Mouse (Mus musculus) heart, embryonic 15.5 days (tissue): ENCODE data around the gene Bcat2. TPM values are rescaled to one million over a fixed set of nuclear protein-coding genes. Genes with fewer than 3 reads are reported as not detected.

Experiments used
- ATAC-seq: fragments of 200-750 bp; cut with Nextera tagmentation; replicated peaks from 2 replicates; pipeline ENCODE4 v1.8.0; 2017; ENCODE audit warnings: low read depth, moderate TSS enrichment; ENCODE audit not compliant: insufficient number of reproducible peaks, insufficient read depth, low FRiP score
- H3K27ac ChIP-seq: fragments of 300-500 bp; sonication (generic); 2 replicates; pipeline ENCODE4 v1.5.1; 2015; ENCODE audit warnings: mild to moderate bottlenecking, inconsistent platforms
- H3K27me3 ChIP-seq: fragments of 300-500 bp; sonication (generic); 2 replicates; pipeline ENCODE4 v1.6.1; 2015; ENCODE audit warnings: inconsistent platforms
- H3K36me3 ChIP-seq: fragments of 300-500 bp; sonication (generic); 2 replicates; pipeline ENCODE4 v1.6.1; 2015; ENCODE audit warnings: mild to moderate bottlenecking, inconsistent platforms
- H3K4me1 ChIP-seq: fragments of 300-500 bp; sonication (generic); replicated peaks from 2 replicates; pipeline ENCODE4 v1.6.1; 2015; ENCODE audit warnings: inconsistent platforms
- H3K4me2 ChIP-seq: fragments of 300-500 bp; sonication (generic); 2 replicates; pipeline ENCODE4 v1.6.1; 2015; ENCODE audit warnings: inconsistent platforms, mild to moderate bottlenecking, moderate library complexity
- H3K4me3 ChIP-seq: fragments of 300-500 bp; sonication (generic); 2 replicates; pipeline ENCODE4 v1.5.1; 2015; ENCODE audit warnings: mild to moderate bottlenecking, inconsistent platforms
- H3K9ac ChIP-seq: fragments of 300-500 bp; sonication (generic); 2 replicates; pipeline ENCODE4 v1.6.1; 2015; ENCODE audit warnings: mild to moderate bottlenecking, inconsistent platforms
- H3K9me3 ChIP-seq: fragments of 300-500 bp; sonication (generic); replicated peaks from 2 replicates; pipeline ENCODE4 v1.6.1; 2016; ENCODE audit warnings: inconsistent platforms
- whole genome bisulfite sequencing: fragments of 180-500 bp; shearing (Covaris S2); methylation state at CpG from one replicate; pipeline ENCODE4 v1.1.7; 2015; ENCODE audit warnings: mixed read lengths; 5-methylcytosine and 5-hydroxymethylcytosine counted together
- polyA plus RNA-seq: library from polyadenylated mRNA; unstranded; fragments of >200 nt; fragmentation: Nextera tagmentation; extraction: Ambion mirVana; gene quantifications from 2 replicates; pipeline ENCODE4 v1.2.1, GENCODE M21; 2015

Bcat2 gene
- polyA plus RNA-seq, 1 experiment from 2014 or later, result 79.4 TPM

DNA sequence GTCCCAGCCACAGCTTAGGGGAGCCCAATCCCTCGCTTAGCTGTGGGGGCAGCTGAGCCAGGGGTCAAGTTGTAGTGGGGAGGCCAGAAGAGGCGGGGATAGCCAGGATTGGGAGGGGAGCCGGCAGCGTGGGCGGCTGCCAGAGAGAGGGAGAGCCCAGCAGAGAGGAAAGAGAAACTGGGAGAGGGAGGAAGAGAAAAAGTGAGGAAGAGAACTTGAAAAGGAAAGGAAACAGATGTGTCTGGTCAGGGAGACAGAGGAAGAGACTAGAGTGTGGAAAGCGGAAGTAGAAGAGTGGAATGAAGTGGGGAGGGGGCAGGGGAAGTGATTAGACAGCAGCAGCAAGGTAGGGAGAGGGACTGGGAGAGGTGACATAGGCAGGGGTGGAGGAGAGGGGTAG lies 40.5 kb upstream of the Bcat2 start:
- peak overlapping the region; percentile 23 for H3K4me2 ChIP-seq
- H3K36me3 ChIP-seq, result no peaks in the 10 kb centered on the region
- no peaks in the 10 kb centered on the region for H3K9me3 ChIP-seq
- H3K27ac ChIP-seq, result peak overlapping the region; percentile 61
- no peak overlapping the region for H3K9ac ChIP-seq
- WGBS, result 7% methylated on average over 6 of the region's 6 CpGs
- no peak for ATAC-seq
- no peak overlapping the region for H3K4me3 ChIP-seq
- no peaks in the 10 kb centered on the region for H3K27me3 ChIP-seq
- H3K4me1 ChIP-seq, result peaks cover 28% of the 10 kb centered on the region

DNA sequence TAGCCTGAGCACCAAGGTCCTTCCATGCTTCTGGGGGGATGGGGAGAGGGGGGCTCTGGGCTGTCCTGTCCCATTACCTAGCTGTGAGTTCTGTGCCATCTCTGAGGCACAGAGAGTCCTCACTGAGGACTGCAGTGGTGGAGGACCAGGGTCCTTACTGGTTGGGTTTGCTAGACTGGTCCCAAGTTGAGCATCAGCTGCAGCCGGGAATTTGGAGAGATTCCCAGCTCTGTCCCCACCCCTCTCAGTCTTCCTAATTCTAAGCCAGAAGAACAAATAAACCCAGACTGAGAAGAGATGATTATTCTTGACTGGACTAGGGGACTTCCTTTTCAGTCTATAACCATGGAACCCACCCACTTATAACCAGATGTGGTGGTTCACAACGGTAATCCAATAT lies 39.3 kb upstream of the Bcat2 start:
- peaks cover 17% of the 10 kb centered on the region for H3K4me1 ChIP-seq
- H3K9me3 ChIP-seq, result no peaks in the 10 kb centered on the region
- H3K27ac ChIP-seq, result peak overlapping the region; percentile 51
- H3K36me3 ChIP-seq, result no peaks in the 10 kb centered on the region
- WGBS, result 39% methylated on average over 2 of the region's 2 CpGs
- peak overlapping the region; percentile 23; the same call in 1 of the 2 replicates for H3K4me2 ChIP-seq
- no peaks in the 10 kb centered on the region for H3K27me3 ChIP-seq
- H3K9ac ChIP-seq, result no peak overlapping the region
- ATAC-seq, result no peak
- H3K4me3 ChIP-seq, result no peak overlapping the region

DNA sequence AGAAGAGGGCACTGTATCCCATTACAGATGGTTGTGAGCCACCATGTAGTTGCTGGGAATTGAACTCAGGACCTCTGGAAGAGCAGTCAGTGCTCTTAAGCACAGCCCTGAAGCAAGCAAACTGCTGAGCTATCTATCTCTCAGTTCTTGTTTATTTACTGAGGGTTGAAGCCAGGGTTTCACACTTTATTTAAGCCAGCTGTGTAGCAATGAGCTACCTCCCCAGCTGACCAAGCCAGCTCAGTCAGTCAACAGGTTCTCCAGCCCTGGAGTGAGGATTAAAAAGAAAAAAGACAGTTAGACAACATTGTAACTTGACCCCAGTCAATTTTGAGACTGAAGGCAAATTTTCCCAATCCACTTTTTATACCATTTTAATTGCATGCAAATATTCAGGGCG lies 34.3 kb upstream of the Bcat2 start:
- Histone ChIP-seq H3K4me2 (no peak overlapping the region), H3K9me3 (no peaks in the 10 kb centered on the region), H3K4me1 (peaks cover 9% of the 10 kb centered on the region), H3K9ac (no peak overlapping the region), H3K27me3 (no peaks in the 10 kb centered on the region), H3K4me3 (no peak overlapping the region), H3K36me3 (no peaks in the 10 kb centered on the region), H3K27ac (no peak overlapping the region)
- no peak for ATAC-seq
- 75% methylated on average over 1 of the region's 1 CpGs for WGBS

DNA sequence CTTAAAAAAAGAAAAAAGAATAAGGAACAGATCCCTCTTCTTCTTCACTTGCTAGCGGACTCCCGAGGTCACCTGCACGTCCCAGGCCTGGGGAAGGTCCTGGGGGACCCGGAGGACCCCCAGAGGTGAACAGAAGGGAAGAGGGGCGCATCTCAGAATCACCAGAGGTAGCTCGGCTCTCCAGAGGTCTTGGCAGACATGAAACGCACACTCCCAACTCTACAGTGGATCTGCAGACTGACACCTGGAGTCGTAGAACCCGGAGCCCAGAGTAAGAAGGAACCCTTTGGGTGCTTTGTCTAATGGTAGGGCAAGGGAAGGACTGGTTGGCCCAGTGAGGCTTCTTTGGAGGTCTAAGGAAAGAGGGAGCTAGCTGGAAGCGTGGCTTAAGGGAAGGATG lies 32.4 kb upstream of the Bcat2 start:
- Histone ChIP-seq H3K27me3 (no peaks in the 10 kb centered on the region), H3K4me2 (peak overlapping the region; percentile 90), H3K4me3 (peak overlapping the region; percentile 58), H3K36me3 (no peaks in the 10 kb centered on the region), H3K27ac (no peak overlapping the region), H3K4me1 (peaks cover 8% of the 10 kb centered on the region), H3K9ac (0 out of 2 replicates have a peak overlapping the region, but pooled peaks have one; percentile 56), H3K9me3 (no peaks in the 10 kb centered on the region)
- 85% methylated on average over 10 of the region's 10 CpGs for WGBS
- no peak for ATAC-seq

DNA sequence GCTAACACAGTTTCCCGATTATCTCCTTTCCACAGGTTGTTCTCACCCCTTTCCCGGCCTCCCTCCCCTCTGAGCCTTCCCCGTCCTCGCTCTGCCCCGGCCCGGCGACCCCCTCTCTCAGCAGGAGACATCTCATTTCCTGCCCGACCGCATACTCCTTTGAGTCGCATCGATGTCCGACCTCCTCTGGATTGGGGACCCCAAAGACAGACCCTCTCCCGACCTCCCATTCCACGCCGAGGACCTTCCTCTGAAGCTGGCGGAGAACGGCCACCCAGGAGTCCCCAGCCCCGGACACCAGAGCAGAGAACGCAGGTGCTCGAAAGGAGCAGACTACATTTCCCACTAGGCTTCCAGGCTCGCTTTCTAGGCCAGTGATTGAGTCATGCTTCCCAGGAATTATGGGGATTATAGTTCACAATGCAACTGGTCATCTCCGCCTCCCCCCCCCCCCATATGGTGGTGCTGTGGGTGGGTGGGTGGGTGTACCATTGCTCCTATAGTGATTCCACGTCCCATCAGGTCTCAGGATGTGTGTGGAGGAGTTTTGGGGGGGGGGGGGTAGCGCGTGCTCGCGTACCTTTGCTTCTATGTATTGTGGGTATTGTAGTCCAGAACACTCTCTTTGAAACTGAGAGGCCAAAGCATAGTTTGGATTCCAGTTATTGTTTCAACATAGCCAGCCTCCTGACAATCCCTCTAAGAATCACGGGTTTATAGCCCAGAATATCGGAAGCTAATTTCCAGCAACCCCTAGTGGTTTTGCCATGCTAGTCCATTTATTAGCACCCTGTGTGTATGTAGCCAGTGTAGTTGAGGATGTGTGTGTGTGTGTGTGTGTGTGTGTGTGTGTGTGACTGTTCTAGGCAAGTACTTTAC lies 31.6 kb upstream of the Bcat2 start:
- peak; percentile 59 for ATAC-seq
- H3K27ac ChIP-seq, result no peak overlapping the region
- H3K4me2 ChIP-seq, result peak overlapping the region; percentile 90
- peaks cover 8% of the 10 kb centered on the region for H3K4me1 ChIP-seq
- H3K36me3 ChIP-seq, result no peaks in the 10 kb centered on the region
- no peaks in the 10 kb centered on the region for H3K9me3 ChIP-seq
- 5% methylated on average over 29 of the region's 29 CpGs for WGBS
- H3K4me3 ChIP-seq, result peak overlapping the region; percentile 58
- peak overlapping the region; percentile 56 for H3K9ac ChIP-seq
- H3K27me3 ChIP-seq, result no peaks in the 10 kb centered on the region

DNA sequence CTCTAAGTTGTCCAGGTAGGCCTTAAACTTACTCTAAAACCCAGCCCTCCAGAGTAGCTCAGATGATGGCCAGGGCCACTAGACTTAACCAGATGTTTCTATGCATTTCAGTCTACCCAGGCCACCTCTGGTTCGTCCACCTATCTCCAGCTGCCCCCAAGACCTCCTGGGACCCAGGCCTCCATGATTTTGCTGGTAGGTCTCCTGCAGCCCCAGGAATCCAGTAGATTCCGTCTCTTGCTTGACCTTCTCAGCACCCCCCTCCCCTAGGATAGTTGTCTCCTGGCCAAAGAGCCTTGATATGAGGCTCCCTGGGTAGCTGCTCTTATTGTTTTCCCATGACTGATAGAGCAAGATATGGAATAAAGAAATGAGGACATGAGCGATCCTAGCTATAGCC lies 30.9 kb upstream of the Bcat2 start:
- Histone ChIP-seq H3K27ac (no peak overlapping the region), H3K9ac (no peak overlapping the region), H3K4me1 (peaks cover 8% of the 10 kb centered on the region), H3K9me3 (no peaks in the 10 kb centered on the region), H3K36me3 (no peaks in the 10 kb centered on the region), H3K4me2 (no peak overlapping the region), H3K4me3 (no peak overlapping the region), H3K27me3 (no peaks in the 10 kb centered on the region)
- ATAC-seq, result no peak
- 76% methylated on average over 3 of the region's 3 CpGs for WGBS

DNA sequence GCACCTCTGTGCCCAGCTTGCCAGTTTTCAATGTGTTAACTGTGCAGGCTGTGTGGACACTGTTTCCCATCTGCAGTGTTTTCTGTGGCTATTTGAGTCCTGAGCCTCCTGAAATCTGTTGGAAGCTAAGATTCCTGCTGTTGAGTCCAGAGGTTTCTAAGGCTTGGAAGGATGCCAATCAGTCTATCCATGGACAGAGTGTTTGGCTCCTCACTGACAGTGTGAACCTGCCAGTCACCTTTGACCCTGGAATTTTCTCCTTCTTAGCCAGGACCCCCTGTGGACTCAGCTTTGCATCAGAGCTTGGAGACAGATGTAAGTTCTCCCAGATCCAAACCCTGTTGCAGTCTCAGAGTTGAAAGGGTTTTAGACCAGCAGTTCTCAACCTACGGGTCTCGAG lies 29.7 kb upstream of the Bcat2 start:
- no peak for ATAC-seq
- WGBS, result 66% methylated on average over 2 of the region's 2 CpGs
- Histone ChIP-seq H3K4me3 (no peak overlapping the region), H3K9ac (no peak overlapping the region), H3K4me2 (no peak overlapping the region), H3K27me3 (no peaks in the 10 kb centered on the region), H3K4me1 (peaks cover 8% of the 10 kb centered on the region), H3K36me3 (no peaks in the 10 kb centered on the region), H3K27ac (no peak overlapping the region), H3K9me3 (no peaks in the 10 kb centered on the region)

DNA sequence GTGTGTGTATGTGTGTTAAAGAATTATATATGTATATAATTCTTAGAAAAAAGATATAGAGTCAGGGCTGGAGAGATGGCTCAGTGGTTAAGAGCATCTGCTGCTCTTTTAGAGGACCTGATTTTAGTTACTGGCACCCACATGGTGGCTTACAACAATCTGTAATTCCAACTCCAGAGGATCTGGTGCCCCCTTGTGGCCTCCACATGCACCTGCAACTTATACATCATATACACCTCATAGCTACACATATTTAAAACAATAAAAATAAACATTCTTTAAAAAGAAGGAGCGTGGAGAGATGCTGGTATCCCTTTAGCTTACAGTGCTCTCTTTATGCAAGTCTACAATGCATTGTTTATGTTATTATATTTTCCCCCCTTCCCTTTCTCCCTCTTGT lies 25.4 kb upstream of the Bcat2 start:
- Histone ChIP-seq H3K36me3 (no peaks in the 10 kb centered on the region), H3K9ac (no peak overlapping the region), H3K4me1 (no peaks in the 10 kb centered on the region), H3K4me2 (no peak overlapping the region), H3K4me3 (no peak overlapping the region), H3K9me3 (no peaks in the 10 kb centered on the region), H3K27ac (no peak overlapping the region), H3K27me3 (no peaks in the 10 kb centered on the region)
- no peak for ATAC-seq
- WGBS, result 91% methylated on average over 1 of the region's 1 CpGs

DNA sequence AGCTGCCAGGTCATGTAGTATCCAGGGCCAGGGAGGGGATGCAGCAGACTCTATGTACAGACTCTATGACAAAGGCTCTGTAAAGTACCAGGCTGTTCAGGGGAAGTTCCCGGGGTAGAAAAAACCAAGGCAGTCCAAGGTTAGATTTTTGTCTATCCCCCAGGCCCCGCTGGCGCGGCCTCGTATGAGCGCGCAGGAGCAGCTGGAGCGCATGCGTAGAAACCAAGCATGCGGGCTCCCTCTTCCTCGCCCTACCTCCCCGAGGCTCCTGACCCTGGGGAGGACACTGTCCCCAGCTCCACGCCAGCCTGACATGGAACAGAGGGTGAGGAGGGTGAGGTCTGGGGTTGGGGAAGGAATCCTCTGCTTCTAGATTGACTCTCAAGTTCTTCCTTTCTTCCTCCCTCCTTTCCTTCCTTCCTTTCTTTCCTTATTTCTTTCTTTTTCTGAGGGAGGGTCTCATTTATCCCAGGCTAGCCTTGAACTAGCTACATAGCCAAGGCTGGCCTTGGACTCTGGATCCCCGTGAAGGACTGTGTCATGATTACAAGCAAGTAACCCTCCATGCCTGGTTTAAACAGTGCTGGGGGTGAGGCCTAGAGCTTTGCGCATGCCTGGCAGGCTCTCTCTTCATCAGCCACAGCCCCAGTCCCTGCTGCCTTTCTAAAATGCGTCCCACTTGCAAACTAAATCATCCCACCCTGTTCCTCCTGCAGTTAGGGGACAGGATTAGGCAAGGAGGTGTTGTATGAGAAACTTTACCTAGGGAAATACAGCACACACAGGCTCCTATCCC lies 20.1 kb upstream of the Bcat2 start:
- ATAC-seq, result no peak
- Histone ChIP-seq H3K36me3 (no peaks in the 10 kb centered on the region), H3K4me1 (no peaks in the 10 kb centered on the region), H3K9me3 (no peaks in the 10 kb centered on the region), H3K27ac (no peak overlapping the region), H3K4me3 (no peak overlapping the region), H3K4me2 (no peak overlapping the region), H3K9ac (no peak overlapping the region), H3K27me3 (no peaks in the 10 kb centered on the region)
- 88% methylated on average over 16 of the region's 16 CpGs for WGBS

DNA sequence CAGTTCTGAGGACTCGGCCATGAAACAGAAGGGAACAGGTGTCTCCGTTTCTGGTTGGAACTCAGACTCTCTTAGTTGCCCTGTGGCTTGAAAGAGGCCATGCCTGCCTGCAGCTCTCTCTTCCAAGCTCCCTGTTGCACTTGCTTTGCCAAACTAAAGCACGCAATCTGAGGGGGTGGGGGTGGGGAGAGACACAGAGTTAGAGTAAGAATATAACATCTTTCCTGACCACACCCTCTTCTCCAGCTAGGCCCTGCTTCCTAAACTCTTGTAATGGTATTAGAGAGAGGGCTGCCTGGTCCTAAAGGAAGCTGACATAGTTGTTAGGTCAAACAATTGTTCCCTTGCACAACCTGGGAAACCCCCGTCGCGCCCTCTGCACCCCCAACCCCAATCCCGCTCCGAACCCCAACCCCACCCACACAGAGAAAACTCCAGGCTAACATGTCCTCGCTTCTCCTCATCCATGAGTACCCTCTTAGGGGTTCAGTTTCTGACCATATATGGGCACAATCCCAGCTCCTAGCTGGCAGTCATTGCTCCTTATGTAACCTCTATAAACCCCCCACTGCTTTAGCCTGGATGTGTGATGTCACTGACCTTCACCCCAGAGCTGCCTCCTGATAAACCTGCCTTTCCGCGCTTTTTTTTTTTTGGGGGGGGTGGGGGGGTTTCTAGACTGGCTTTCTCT lies 19.0 kb upstream of the Bcat2 start:
- 70% methylated on average over 11 of the region's 11 CpGs for WGBS
- Histone ChIP-seq H3K4me3 (no peak overlapping the region), H3K9me3 (no peaks in the 10 kb centered on the region), H3K27me3 (no peaks in the 10 kb centered on the region), H3K4me2 (no peak overlapping the region), H3K9ac (no peak overlapping the region), H3K27ac (no peak overlapping the region), H3K4me1 (no peaks in the 10 kb centered on the region), H3K36me3 (no peaks in the 10 kb centered on the region)
- ATAC-seq, result no peak

DNA sequence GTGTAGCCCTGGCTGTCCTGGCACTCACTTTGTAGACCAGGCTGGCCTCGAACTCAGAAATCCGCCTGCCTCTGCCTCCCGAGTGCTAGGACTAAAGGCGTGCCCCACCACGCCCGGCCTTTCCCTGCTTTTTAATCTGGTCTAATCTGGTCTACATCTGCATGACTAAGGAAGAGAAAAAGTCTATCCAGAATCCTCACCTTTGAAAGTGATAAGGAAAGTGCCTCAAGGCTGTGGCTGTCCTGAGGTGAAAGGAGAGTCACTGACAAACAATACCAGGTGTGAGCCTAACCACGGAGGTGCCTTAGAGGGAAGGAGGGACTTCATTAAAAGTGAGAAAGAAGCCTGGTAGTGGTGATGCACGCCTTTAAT lies 18.5 kb upstream of the Bcat2 start:
- 83% methylated on average over 8 of the region's 8 CpGs for WGBS
- Histone ChIP-seq H3K4me2 (no peak overlapping the region), H3K27me3 (no peaks in the 10 kb centered on the region), H3K9ac (no peak overlapping the region), H3K36me3 (no peaks in the 10 kb centered on the region), H3K9me3 (no peaks in the 10 kb centered on the region), H3K27ac (no peak overlapping the region), H3K4me3 (no peak overlapping the region), H3K4me1 (no peaks in the 10 kb centered on the region)
- ATAC-seq, result no peak
